Mouse (Mus musculus): ENCODE measurements at regions not wholly inside any gene's neighbourhood (a gene's known extent, or its start where the extent isn't known, plus 50 kb on each side); places are given as distances from the start of the nearest gene placed in this dataset.

DNA sequence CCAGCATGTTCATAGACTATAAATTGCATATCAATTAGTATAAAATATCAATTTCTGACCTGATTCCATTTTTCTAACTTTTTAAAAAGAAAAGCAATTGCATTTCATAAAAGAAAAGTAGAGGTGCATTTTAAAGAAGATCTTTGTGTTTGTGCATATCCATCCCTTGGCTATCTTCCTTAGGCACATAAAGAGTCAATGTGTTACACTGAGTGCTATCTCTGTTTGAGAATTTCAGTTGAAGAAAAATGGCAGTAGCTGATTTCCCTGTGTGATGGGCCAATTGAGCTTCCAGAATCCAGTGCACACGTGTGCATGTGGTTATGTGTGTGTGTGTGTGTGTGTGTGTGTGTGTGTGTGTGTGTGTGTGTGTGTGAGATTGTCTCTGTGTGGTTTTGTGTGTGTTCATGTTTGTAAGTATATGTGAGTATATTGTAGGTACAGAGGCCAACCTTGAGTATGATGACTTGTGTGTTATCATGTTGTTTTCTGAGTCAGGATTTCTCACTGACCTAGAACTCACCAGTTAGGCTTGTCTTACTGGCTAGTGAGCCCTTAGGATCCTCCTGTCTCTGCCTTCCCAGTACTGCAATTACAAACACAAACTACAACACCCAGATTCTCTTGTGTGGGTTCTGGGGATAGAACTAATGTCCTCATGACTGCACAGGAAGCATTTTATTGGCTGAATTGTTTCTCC is 249.6 kb downstream of the Cdk5rap2 start:
- H3K36me3 ChIP-seq (ENCODE audit: control insufficient read depth, insufficient read depth, low read length), result no peaks in the 10 kb centered on the region
- WGBS, result 63% methylated on average over 1 of the region's 1 CpGs
- no peak for ATAC-seq (ENCODE audit: insufficient number of reproducible peaks, insufficient read depth, low FRiP score, low read depth)
- no peaks in the 10 kb centered on the region for H3K27me3 ChIP-seq (ENCODE audit: control insufficient read depth, insufficient read depth, low read length)
- H3K9ac ChIP-seq (ENCODE audit: low read length), result no peak overlapping the region
- no peak overlapping the region for H3K4me2 ChIP-seq (ENCODE audit: low read length)
- H3K4me1 ChIP-seq (ENCODE audit: control insufficient read depth in 2 of 2, insufficient read depth in 2 of 2, low read length in 2 of 2), result no peaks in the 10 kb centered on the region
- H3K27ac ChIP-seq (replicated peaks in 1 of 2; ENCODE audit: control insufficient read depth in 1 of 2, insufficient read depth in 1 of 2, low read depth in 2 of 2, low read length in 2 of 2), result no peak overlapping the region
- no peaks in the 10 kb centered on the region for H3K9me3 ChIP-seq (ENCODE audit: control insufficient read depth, low read length)
- H3K4me3 ChIP-seq (ENCODE audit: control insufficient read depth in 1 of 2, insufficient read depth in 1 of 2, low read depth in 1 of 2, low read length in 2 of 2), result no peak overlapping the region

DNA sequence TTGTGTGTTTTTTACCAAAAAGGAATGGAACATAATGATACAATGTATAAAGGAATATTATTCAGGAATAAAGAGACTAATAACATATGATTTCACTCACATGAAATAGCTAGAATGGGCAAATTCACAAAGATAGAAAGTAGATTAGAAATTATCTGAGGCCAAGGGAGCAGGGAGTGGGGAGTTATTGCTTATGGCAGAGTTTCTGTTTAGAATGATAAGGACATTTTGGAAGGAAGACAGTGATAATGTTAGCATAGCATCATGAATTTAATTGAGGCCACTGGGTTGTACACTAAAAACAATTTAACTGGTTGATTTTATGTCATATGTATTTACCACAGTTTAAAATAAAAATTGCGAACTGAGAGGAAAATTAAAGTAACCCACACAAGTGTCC is 250.2 kb downstream of the Cdk5rap2 start:
- Histone ChIP-seq H3K9ac (ENCODE audit: low read length) (no peak overlapping the region), H3K9me3 (ENCODE audit: control insufficient read depth, low read length) (no peaks in the 10 kb centered on the region), H3K36me3 (ENCODE audit: control insufficient read depth, insufficient read depth, low read length) (no peaks in the 10 kb centered on the region), H3K4me2 (ENCODE audit: low read length) (no peak overlapping the region), H3K4me1 (ENCODE audit: control insufficient read depth in 2 of 2, insufficient read depth in 2 of 2, low read length in 2 of 2) (no peaks in the 10 kb centered on the region), H3K4me3 (ENCODE audit: control insufficient read depth in 1 of 2, insufficient read depth in 1 of 2, low read depth in 1 of 2, low read length in 2 of 2) (no peak overlapping the region), H3K27me3 (ENCODE audit: control insufficient read depth, insufficient read depth, low read length) (no peaks in the 10 kb centered on the region), H3K27ac (replicated peaks in 1 of 2; ENCODE audit: control insufficient read depth in 1 of 2, insufficient read depth in 1 of 2, low read depth in 2 of 2, low read length in 2 of 2) (no peak overlapping the region)
- no peak for ATAC-seq (ENCODE audit: insufficient number of reproducible peaks, insufficient read depth, low FRiP score, low read depth)
- 81% methylated on average over 1 of the region's 1 CpGs for WGBS

DNA sequence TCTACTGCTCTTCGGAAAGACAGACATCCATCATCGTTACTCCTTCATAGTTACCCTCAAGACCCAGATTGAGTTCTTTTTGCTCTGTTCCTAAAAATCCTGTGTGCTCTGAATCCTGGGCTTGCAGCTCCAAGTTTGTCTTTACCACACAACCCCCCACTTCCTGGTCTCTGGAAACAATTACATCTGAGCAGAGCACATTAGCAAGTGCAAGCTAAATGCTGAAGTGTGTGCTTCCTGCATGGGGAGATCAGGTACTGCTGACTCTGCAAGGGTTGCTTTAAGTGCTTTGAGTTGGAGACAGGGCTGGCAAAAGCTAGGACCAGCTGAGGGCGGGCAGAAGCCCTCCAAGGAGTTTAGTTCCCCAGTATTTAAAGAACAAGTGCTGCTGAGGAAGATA is 257.1 kb downstream of the Cdk5rap2 start:
- H3K36me3 ChIP-seq (ENCODE audit: control insufficient read depth, insufficient read depth, low read length), result no peaks in the 10 kb centered on the region

DNA sequence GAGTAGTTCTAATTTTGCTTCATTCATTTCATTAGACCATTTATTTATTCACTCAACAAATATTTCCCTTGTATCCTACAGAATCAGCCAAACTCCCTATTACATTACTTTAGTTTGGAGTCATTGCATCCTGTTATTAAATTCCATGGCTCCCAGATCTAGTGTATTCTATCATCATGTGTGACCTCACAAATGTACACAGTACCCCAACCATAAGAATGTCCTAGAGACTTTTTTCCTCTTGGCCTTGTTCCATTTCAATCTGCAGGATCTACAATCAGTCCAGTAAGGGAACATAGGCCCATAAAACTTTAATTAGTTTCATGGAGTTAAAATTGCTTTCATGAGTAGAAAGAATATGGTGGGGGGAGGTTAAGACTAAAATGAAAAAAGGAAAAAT is 301.2 kb downstream of the Cdk5rap2 start:
- no peak for ATAC-seq (ENCODE audit: insufficient number of reproducible peaks, insufficient read depth, low FRiP score, low read depth)
- Histone ChIP-seq H3K9ac (ENCODE audit: low read length) (no peak overlapping the region), H3K4me3 (ENCODE audit: control insufficient read depth in 1 of 2, insufficient read depth in 1 of 2, low read depth in 1 of 2, low read length in 2 of 2) (no peak overlapping the region), H3K9me3 (ENCODE audit: control insufficient read depth, low read length) (no peaks in the 10 kb centered on the region), H3K4me2 (ENCODE audit: low read length) (no peak overlapping the region), H3K4me1 (ENCODE audit: control insufficient read depth in 2 of 2, insufficient read depth in 2 of 2, low read length in 2 of 2) (no peaks in the 10 kb centered on the region), H3K27me3 (ENCODE audit: control insufficient read depth, insufficient read depth, low read length) (no peaks in the 10 kb centered on the region), H3K27ac (replicated peaks in 1 of 2; ENCODE audit: control insufficient read depth in 1 of 2, insufficient read depth in 1 of 2, low read depth in 2 of 2, low read length in 2 of 2) (no peak overlapping the region), H3K36me3 (ENCODE audit: control insufficient read depth, insufficient read depth, low read length) (no peaks in the 10 kb centered on the region)

More for the DNA sequence above, 257.1 kb downstream of the Cdk5rap2 start:
- Histone ChIP-seq H3K27ac (replicated peaks in 1 of 2; ENCODE audit: control insufficient read depth in 1 of 2, insufficient read depth in 1 of 2, low read depth in 2 of 2, low read length in 2 of 2) (no peak overlapping the region; a peak in 1 of 4 replicates), H3K9ac (ENCODE audit: low read length) (no peak overlapping the region), H3K4me3 (ENCODE audit: control insufficient read depth in 1 of 2, insufficient read depth in 1 of 2, low read depth in 1 of 2, low read length in 2 of 2) (no peak overlapping the region), H3K4me2 (ENCODE audit: low read length) (no peak overlapping the region), H3K9me3 (ENCODE audit: control insufficient read depth, low read length) (no peaks in the 10 kb centered on the region), H3K4me1 (ENCODE audit: control insufficient read depth in 2 of 2, insufficient read depth in 2 of 2, low read length in 2 of 2) (peaks cover 0 to 2% of the 10 kb centered on the region in 2 experiments; a peak in 2 of 4 replicates), H3K27me3 (ENCODE audit: control insufficient read depth, insufficient read depth, low read length) (no peaks in the 10 kb centered on the region)
- 55% methylated on average over 3 of the region's 3 CpGs for WGBS
- no peak for ATAC-seq (ENCODE audit: insufficient number of reproducible peaks, insufficient read depth, low FRiP score, low read depth)

DNA sequence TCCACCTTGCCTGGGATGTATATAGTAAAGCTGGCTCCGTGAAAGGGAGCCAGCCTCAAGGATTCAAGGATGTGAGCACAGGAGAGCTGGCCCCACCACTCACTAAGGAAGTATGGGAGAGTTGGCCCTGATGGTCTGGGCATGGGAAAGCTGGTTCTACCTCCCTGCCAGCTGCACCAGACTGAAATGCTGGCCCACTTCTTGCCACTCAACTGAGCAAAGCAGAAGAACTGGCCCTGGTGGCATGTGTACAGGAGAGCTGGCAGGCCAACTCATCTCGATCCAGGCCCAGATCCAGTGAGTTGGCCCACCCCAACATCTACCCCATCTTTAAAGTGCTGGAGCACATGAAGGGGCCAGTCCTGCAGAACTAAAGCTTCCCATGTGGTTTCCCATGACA is 304.5 kb downstream of the Cdk5rap2 start:
- 64% methylated on average over 2 of the region's 2 CpGs for WGBS
- no peak for ATAC-seq (ENCODE audit: insufficient number of reproducible peaks, insufficient read depth, low FRiP score, low read depth)
- Histone ChIP-seq H3K4me3 (ENCODE audit: control insufficient read depth in 1 of 2, insufficient read depth in 1 of 2, low read depth in 1 of 2, low read length in 2 of 2) (no peak overlapping the region), H3K4me2 (ENCODE audit: low read length) (no peak overlapping the region), H3K27me3 (ENCODE audit: control insufficient read depth, insufficient read depth, low read length) (no peaks in the 10 kb centered on the region), H3K27ac (replicated peaks in 1 of 2; ENCODE audit: control insufficient read depth in 1 of 2, insufficient read depth in 1 of 2, low read depth in 2 of 2, low read length in 2 of 2) (no peak overlapping the region), H3K9ac (ENCODE audit: low read length) (no peak overlapping the region), H3K36me3 (ENCODE audit: control insufficient read depth, insufficient read depth, low read length) (no peaks in the 10 kb centered on the region), H3K4me1 (ENCODE audit: control insufficient read depth in 2 of 2, insufficient read depth in 2 of 2, low read length in 2 of 2) (no peaks in the 10 kb centered on the region), H3K9me3 (ENCODE audit: control insufficient read depth, low read length) (no peaks in the 10 kb centered on the region)

DNA sequence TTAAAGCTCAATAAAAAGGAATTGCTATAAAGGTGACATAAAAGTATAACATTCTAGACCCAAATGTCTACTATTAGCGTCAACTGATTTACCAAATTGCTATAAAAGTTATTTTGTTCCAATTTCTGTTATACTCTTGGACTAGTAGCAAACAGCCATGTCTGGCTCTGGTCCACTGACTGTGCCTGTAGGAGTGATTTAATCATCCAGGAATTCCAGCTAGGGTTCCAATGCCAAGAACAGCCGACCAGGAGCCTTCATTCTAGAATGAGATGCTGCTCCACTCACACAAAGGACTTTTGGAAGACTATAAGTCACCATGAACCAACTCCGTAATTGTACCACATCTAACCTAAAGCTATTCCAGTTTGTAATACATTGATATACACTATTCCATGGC is 312.9 kb downstream of the Cdk5rap2 start:
- H3K4me1 ChIP-seq (ENCODE audit: control insufficient read depth in 2 of 2, insufficient read depth in 2 of 2, low read length in 2 of 2), result no peaks in the 10 kb centered on the region
- no peaks in the 10 kb centered on the region for H3K27me3 ChIP-seq (ENCODE audit: control insufficient read depth, insufficient read depth, low read length)
- no peak overlapping the region for H3K4me3 ChIP-seq (ENCODE audit: control insufficient read depth in 1 of 2, insufficient read depth in 1 of 2, low read depth in 1 of 2, low read length in 2 of 2)
- no peak overlapping the region for H3K4me2 ChIP-seq (ENCODE audit: low read length)
- WGBS, result 47% methylated on average over 3 of the region's 3 CpGs
- ATAC-seq (ENCODE audit: insufficient number of reproducible peaks, insufficient read depth, low FRiP score, low read depth), result no peak
- H3K9me3 ChIP-seq (ENCODE audit: control insufficient read depth, low read length), result no peaks in the 10 kb centered on the region
- H3K9ac ChIP-seq (ENCODE audit: low read length), result no peak overlapping the region
- no peaks in the 10 kb centered on the region for H3K36me3 ChIP-seq (ENCODE audit: control insufficient read depth, insufficient read depth, low read length)
- no peak overlapping the region for H3K27ac ChIP-seq (replicated peaks in 1 of 2; ENCODE audit: control insufficient read depth in 1 of 2, insufficient read depth in 1 of 2, low read depth in 2 of 2, low read length in 2 of 2)

DNA sequence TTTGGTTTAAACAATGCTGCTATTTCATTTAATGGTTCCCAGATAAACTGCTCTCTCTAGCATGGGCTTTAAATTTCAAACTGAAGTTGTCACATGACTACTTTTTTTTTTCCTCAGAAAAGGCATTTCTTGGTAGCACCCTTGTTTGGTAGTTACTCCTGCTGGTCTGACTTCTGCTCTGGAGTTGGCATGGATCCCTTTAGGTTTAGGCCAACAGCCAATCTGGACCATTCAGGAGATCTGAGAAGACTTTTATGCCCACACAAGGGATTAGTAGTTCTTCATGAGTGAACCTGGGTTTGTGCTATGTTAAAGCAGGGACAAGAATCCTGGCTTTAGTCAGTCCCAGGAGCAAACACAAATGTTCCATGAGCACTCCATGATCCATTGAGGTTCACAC is 332.0 kb downstream of the Cdk5rap2 start:
- Histone ChIP-seq H3K27me3 (ENCODE audit: control insufficient read depth, insufficient read depth, low read length) (no peaks in the 10 kb centered on the region), H3K9ac (ENCODE audit: low read length) (no peak overlapping the region), H3K4me1 (ENCODE audit: control insufficient read depth in 2 of 2, insufficient read depth in 2 of 2, low read length in 2 of 2) (no peaks in the 10 kb centered on the region), H3K9me3 (ENCODE audit: control insufficient read depth, low read length) (no peaks in the 10 kb centered on the region), H3K27ac (replicated peaks in 1 of 2; ENCODE audit: control insufficient read depth in 1 of 2, insufficient read depth in 1 of 2, low read depth in 2 of 2, low read length in 2 of 2) (no peak overlapping the region), H3K36me3 (ENCODE audit: control insufficient read depth, insufficient read depth, low read length) (no peaks in the 10 kb centered on the region), H3K4me2 (ENCODE audit: low read length) (no peak overlapping the region), H3K4me3 (ENCODE audit: control insufficient read depth in 1 of 2, insufficient read depth in 1 of 2, low read depth in 1 of 2, low read length in 2 of 2) (no peak overlapping the region)
- ATAC-seq (ENCODE audit: insufficient number of reproducible peaks, insufficient read depth, low FRiP score, low read depth), result no peak

DNA sequence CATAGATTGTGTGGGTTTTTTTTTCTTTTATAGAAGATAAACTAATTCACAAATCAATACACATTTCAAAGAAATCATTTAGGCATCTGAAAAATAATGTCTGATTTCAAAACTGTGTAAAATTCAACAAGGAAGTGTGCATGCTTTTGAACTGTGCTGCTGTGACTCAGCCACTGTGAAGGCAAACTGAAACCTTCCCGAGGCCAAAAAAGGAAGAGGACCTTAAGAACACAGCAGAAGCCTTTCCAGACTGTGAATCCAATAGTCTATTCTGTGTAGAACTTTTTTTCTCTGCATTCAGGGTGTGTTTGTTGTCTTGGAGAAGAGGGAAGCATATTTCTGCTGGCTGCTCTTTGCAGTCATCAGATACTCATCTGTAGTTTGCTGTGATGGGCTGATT is 347.7 kb downstream of the Cdk5rap2 start:
- H3K9ac ChIP-seq (ENCODE audit: low read length), result no peak overlapping the region
- no peak overlapping the region for H3K4me2 ChIP-seq (ENCODE audit: low read length)
- no peaks in the 10 kb centered on the region for H3K27me3 ChIP-seq (ENCODE audit: control insufficient read depth, insufficient read depth, low read length)
- H3K36me3 ChIP-seq (ENCODE audit: control insufficient read depth, insufficient read depth, low read length), result no peaks in the 10 kb centered on the region
- peak overlapping the region in 1 of 2 experiments; percentile 21; a peak in 1 of 4 replicates for H3K27ac ChIP-seq (replicated peaks in 1 of 2; ENCODE audit: control insufficient read depth in 1 of 2, insufficient read depth in 1 of 2, low read depth in 2 of 2, low read length in 2 of 2)
- H3K4me1 ChIP-seq (ENCODE audit: control insufficient read depth in 2 of 2, insufficient read depth in 2 of 2, low read length in 2 of 2), result no peaks in the 10 kb centered on the region
- 24% methylated on average over 1 of the region's 1 CpGs for WGBS
- no peaks in the 10 kb centered on the region for H3K9me3 ChIP-seq (ENCODE audit: control insufficient read depth, low read length)
- ATAC-seq (ENCODE audit: insufficient number of reproducible peaks, insufficient read depth, low FRiP score, low read depth), result no peak
- no peak overlapping the region for H3K4me3 ChIP-seq (ENCODE audit: control insufficient read depth in 1 of 2, insufficient read depth in 1 of 2, low read depth in 1 of 2, low read length in 2 of 2)

Data from heart, embryonic 14.5 days (tissue).